Mouse (Mus musculus): ENCODE measurements around the gene Hmgn1.
A peak's percentile ranks its signal among the peaks of the same experiment; 100 is the strongest.
"Not testable (repeated sequence)": the region's sequence is repeated elsewhere in the genome, so short reads cannot be mapped to it uniquely, and the experiment has no call there.

Gene Hmgn1

DNA sequence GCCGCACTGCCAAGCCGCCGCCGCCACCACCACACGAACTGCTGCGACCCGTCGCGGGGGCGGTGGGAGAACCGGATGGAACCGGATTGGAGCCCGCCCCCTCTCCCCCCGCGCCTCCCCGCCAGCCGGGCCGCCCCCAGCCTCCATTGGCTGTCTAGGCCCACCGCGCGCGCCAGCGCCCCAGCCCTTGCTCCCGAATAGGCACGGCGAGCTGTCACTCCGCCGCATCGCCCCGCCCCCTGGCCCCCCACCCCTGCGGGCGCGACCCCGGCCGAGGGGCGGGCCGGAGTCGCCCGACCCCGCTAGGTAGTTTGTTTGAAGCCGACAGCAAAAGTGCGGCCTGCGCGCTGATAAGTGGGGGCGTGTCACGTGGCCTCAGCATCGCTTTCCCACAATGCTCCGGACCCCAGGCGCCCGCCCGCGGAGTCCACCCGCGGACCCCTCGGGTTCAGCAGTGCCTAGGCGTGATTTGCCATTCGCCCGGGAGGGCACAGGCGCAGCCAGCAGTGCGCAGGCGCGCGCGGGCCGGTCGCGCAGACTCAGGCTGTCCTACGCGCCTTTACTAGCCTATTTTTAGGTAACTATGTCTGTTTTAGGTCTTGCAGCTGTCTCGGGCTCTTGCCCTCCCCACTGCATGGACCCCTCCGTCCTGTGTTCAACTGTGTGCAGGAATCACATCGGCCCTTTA lies at the start of gene Hmgn1:
TSS of gene Hmgn1 (minus strand) at position 73 of the 688 bp plus-strand sequence.
- DNase-seq (ENCODE audit: low read depth) = peak; percentile 94

DNA sequence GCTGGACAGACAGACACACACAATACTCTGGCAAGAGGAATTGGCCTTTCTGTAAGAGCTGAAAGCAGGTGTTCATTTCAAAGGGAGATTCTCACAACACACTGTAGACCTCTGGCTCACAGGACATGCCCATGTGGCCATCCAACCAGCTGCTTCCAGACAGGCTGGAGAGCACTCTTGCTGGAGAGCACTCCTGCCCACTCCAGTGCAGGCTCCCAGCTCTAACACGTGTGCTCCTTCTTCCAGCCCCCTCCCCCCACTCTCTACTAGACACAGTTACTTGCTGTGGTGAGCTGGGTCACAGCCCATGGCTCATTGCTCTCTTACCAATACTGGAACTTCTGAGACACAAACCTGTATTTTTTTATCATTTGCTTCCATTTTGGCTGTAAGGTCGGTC lies 47.9 kb upstream of the Hmgn1 start:
- no peak for DNase-seq (ENCODE audit: low read depth)

DNA sequence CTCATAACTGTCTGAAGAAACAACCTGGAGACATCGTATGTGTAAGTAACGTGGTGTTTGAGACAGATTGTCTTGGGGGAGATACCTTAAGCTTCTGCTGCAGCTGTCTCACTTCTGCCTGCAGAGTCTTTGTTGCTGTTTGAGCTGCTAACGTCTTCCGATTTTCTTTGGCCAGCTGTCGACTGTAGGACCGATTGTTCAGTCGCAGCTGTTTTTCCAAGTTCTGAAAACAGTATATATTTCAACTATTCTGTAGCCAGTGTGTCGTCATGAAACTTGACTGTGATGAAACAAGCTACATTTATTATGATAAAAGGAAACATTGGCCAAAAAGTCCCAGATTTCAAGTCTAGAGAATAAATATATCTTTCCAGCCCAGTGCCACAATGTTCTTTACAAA lies 46.1 kb upstream of the Hmgn1 start:
- DNase-seq (ENCODE audit: low read depth) = no peak

DNA sequence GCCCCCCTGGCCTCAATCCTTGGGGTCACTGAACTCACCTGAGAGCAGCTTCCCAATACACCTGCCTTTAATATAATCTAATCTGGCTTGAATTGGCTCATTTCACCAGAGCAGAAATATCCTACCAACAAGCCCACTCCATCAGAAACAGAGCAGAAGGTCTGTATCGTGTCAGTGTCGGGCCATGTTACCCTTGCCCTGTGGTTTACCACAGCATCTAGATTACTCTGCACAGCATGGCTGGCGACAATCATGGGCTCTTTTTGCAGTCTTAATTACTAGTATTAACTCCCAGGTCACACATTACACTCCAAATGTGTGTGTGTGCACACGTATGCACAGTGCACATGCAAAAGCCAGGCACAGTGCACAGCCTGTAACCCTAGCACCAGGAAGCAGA lies 41.3 kb upstream of the Hmgn1 start:
- no peak for DNase-seq (ENCODE audit: low read depth)

DNA sequence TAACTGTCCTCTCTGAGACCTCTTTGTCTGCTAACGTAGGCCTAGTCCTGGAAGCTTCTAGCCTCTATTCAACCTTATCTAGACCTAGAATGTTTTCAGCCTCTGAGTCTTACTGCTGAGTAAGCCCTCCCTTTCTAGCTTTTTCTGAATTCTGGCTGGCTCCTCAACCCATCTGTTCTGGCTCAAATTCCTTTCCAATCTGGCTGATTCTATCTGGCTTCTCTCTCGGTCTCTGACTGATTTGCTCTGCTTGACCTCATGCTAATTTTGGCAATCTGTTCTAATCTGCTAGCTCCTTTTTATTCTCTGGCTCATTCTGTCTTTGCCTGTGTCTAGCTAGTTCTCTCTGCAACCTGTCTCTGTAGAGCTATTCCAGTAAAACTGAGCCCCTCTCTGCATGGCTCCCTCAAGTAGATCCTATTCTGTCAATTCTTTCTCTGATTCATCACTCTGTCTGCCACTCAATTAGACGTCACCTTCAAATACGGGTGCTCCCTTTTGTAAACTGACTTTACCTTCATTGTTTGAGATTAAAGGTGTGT lies 38.3 kb upstream of the Hmgn1 start:
- DNase-seq (ENCODE audit: low read depth) = no peak

DNA sequence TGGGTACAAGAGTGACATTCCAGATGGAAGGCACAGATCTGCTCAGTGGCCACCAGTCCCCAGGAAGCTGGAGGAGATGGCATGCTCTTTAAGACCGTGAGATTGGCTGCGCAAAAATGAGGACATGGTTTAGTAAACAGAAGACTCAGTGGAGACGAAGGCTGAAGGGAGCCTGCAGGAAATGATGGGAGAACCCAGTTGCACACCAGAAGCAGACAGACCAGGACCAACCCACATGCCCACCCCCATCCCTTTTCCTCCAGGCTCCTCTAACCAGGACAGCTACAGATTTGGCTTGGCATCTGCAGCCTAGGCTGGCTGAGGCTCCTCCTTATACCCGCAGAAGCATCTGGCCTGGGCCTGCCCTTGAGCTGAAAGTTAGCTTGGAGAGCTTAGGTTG lies 33.8 kb upstream of the Hmgn1 start:
- DNase-seq (ENCODE audit: low read depth) = no peak

DNA sequence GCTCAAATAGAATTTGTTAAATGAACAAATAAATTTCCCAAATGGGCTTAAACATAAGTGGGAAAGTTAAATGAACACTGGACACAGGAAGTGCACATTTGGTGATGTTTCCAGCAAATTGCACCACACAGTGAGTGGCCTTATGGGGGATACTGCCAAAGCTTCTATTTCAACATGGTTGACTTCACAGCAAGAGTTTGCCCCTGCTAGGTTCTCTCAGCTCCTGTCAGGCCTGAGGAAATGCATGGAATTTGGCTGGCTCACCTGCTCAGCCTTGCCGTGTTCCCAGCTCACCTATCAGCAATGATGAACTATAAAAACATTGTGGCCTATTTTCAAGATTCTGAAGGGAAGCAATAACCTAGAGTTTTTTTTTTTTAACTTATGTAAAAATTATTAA lies 33.4 kb upstream of the Hmgn1 start:
- no peak for DNase-seq (ENCODE audit: low read depth)

DNA sequence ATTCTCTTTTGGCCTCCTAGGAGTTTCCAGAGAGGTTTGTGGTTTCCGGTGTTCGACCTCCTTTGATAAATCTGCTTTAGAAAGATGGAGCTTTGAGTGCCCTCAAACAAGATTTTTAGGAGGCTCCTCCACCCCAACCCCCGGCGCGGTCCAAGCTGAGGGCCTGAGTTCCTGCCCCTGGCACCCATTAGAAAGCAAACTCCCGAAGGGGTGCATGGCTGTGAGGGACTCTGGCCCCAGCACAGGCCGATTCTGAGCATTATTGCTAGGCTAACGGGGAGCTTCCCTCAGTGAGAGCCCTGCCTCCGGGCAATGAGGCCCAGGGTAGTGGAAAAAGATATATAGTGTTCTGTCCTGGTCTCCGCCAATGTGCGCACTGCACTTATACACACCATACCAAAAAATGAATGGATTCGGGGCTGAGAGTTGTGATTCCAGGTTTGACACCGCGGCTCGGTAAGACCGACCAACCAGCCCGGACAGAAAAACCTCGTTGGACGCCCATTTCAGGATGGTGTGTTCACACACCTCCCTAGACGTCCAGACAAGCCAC lies 32.3 kb upstream of the Hmgn1 start:
- no peak for DNase-seq (ENCODE audit: low read depth)

DNA sequence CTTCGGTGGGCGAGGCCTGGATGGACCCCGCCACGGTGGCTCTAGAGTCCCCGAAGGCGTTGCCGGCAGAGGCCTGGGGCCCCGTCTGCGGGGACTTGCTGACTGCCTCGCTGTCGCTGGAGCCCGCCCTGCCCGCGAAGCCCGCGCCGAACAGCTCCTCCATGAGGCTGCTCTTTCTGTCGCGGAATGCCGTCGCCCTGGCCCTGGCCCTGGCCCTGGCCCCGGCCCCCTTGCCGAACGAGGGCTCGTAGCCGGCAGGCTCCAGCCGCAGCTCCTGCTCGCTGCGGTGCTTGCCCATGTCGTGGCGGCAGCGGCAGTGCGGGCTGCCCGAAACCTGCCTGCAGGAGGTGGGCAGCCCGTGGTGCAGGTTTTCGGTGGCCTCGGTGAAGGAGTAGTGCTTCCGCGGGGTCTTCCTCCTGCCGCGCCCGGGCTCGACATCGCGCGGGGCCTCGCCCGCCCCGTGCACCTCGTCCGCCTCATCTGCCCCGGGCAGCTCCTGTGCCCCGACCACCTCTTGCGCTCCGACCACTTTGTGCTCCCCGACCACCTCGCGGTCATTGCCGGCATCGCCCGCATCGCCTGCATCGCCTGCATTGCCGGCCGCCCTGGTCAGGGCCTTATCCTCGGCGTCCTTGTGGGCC lies 31.7 kb upstream of the Hmgn1 start:
- DNase-seq (ENCODE audit: low read depth) = peak; percentile 48

DNA sequence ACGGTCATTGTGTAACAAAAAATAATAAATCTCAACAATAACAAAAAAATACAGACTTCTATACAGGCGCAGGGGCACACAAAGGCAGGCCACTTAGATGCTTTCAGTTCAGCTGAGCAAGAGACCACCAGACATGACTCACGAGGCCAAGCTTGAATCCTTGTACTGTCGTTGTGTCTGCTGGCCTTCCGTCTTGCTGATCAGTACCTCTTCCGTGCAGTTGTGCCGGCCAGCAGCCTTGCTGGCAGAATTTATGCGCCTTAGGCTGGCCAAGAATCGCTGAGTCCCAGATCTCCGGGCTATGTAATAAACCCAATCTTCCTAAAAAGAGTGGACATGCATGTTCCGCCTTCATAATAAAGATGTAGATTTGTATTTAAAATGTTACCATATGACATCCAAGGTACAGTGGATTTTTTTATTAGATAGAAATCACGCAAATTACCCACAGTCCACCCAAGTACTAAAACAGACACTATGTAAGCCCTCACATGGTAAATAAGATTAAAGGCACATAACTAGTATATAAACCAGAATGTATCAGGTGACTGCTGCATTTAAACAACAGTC lies 31.1 kb upstream of the Hmgn1 start:
- no peak for DNase-seq (ENCODE audit: low read depth)

DNA sequence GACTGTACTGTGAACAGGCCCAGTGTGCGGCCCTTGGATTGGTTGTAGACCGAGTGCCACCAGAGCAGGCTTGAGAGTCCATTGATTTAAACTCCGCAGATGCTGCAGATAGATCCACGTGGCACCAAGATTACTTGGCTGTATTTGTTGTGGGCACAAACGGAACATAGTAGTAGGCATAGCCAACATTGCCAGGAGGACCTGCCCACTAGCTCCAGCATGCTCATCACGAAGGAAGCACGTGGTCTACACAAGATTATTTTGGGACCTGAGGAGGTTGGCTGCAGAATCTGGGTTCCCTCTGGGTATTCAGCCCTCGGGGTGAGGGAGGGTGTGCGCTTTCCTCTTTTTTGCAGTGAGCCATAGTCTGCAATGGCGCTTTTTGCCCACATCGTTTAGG lies 29.6 kb upstream of the Hmgn1 start:
- no peak for DNase-seq (ENCODE audit: low read depth)

DNA sequence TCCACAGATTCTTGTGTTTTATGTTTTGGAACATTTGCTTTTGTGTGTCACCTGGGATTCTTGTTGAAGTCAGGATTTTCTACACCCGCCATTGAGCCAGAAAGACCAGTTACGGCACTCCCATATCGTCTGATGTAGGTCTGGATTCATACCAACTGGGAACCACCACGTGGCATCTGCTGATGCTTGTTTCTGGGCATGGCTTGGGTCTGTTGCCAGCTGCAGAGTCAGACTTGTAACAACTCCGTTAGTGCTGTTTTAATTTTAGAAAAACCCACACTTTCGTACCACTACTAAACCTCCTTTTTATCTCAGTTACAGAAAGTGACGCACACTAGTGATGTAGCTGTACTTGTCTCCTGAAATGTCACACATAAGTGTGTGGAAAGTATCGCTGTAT lies 28.5 kb upstream of the Hmgn1 start:
- no peak for DNase-seq (ENCODE audit: low read depth)

DNA sequence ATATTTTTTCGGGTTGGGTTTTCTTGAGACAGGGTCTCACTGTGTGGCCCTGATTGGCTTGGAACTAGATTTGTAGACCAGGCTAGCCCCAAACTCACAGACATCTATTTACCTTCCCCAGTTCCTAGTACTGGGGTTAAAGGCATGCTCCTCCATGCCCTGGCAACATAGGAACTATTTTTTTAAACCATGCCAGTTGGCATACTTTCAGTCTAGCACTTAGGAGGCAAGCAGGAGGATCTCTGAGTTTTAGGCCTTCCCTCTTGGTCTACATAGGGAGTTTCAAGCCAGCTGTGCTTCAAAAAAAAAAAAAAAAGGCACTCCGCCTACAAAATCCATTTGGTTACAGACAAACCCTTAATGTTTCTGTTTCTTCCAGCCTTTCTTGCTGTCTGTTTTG lies 26.9 kb upstream of the Hmgn1 start:
- DNase-seq (ENCODE audit: low read depth) = no peak

DNA sequence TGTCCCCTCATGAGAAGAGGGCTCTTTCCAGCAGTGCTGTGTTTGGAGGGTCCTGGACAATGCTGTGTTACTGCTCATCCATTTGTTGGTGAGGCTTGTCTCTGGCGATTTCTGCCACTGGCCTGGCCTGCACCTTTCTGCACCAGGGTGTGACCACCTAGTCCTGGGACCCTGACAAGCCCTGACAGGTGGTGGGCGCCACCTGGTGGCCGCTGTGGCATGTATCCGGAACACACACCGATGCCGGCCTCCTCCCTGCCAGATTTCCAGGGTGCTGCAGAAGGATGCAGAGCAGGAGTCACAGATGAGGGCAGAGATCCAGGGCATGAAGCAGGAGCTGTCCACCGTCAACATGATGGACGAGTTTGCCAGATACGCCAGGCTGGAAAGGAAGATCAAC lies 24.0 kb upstream of the Hmgn1 start:
- peak; percentile 78 for DNase-seq (ENCODE audit: low read depth)

DNA sequence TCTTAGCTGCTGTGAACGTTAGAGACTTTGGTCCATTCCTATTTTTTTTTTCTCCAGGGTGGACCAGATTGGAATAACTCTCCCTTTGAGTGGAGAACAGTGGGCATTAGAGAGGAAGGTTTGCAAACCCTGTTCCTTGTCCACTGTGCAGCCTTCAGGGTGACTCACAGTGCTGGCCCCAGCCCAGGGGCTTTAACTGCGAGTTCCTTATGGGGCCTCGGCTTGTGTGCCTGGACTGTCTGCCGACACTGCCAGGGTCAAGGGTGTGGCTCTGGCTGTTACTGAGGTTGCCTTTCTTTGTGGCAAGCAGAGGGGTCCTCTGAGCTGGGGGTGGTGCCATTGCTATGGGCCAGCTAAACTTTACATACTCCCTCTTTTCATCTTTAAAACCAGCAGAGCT lies 23.5 kb upstream of the Hmgn1 start:
- DNase-seq (ENCODE audit: low read depth) = no peak

DNA sequence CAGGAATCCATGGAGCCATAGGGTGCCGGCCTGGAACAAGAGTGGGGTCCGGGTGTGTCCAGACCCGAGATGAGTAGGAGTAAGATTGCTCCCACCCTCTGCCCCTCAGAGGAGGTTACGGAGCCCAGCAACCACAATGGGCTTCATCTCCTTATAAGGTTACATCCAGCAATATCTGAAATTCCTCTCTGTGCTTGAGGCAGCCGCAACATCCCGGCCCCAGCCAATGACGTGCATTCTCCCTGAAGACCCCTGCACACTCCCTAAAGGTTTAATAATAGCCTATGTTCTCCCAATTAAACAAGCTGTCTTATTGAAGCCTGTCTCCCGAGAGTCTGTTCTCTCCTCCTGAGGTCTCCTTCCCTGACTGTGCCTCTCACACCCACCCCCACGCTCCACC lies 21.8 kb upstream of the Hmgn1 start:
- no peak for DNase-seq (ENCODE audit: low read depth)

DNA sequence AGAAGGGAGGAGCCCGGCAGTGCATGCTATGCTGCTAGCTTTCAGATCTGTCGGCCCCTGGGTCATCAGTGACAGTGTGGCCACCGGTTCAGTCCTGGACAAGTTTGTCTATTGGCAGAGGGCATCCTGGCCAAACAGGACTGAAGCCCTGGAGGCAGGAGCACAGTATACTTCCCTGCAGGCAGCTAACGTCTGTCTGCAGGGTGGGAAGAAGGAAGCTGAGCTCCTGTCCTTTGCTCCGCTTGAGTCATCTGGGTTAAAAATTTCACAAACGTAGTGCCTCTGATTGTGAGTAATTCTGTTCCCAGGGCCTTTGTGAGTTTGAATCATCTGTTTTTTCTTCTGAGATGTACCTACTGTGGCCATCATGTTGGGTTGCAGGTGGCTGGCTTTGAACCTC lies 21.3 kb upstream of the Hmgn1 start:
- DNase-seq (ENCODE audit: low read depth) = no peak

DNA sequence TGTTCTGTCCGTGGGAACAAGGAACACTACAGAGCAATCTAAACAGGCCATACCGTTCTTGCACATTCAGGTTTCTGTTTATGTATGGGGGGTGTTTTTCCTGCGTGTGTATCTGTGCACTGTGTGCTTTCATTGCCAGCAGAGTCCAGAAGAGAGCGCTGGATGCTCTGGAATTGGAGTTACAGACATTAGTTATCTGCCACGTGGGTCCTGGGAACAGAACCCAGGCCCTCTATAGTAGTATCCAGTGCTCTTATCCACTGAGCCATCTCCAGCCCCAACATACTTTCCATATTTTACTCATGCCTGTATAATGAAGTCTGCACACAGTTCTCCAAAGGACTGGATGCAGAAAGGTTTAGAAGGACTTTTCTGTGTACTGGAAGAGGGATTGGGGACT lies 18.3 kb upstream of the Hmgn1 start:
- no peak for DNase-seq (ENCODE audit: low read depth)

DNA sequence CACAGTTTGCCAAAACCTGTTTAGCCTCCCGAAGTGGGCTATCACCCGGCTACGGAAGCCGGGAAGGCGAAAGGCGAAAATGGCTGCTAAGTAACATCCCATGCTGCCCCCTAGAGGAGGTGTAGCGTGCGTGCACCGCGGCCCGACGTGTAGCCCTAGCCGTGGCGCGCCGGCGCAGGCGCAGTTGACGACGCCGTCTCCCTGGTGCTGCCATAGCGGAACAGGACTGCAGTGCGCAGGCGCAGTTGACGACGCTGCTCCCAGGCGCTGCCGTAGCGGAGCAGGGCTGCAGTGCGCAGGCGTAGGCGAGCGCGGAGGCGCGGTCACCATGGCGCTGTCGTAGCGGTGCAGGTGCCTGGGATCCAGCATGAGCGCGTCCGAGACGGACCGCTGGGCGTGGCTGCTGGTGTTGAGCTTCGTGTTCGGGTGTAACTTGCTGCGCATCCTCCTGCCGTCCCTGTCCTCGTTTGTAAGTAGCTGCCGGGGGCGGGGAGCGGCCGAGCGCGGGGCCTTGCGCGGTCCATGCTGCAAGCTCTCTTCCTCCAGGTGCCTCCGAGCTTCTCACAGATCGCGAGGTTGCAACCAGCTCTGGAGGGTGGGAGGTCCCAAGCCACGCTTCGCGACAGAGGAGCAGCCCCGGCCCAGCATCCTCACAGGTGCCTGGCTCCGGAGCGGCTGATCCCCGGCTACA lies 17.7 kb upstream of the Hmgn1 start, which contains the start of gene Wrb:
TSS of gene Wrb (plus strand) at position 298 of the 691 bp plus-strand sequence.
- DNase-seq (ENCODE audit: low read depth) = peak; percentile 100

DNA sequence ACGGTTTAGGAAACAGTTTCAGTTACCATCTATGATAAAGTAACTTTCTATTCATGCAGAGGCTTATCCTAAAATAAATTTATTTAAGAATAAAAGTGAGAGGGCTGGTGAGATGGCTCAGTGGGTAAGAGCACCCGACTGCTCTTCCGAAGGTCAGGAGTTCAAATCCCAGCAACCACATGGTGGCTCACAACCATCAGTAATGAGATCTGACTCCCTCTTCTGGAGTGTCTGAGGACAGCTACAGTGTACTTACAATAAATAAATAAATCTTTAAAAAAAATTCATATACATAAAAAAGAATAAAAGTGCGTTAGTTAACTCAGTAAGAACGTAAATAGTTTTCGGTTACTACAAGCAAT lies 17.2 kb upstream of the Hmgn1 start:
- not testable (repeated sequence) for DNase-seq (ENCODE audit: low read depth)

DNA sequence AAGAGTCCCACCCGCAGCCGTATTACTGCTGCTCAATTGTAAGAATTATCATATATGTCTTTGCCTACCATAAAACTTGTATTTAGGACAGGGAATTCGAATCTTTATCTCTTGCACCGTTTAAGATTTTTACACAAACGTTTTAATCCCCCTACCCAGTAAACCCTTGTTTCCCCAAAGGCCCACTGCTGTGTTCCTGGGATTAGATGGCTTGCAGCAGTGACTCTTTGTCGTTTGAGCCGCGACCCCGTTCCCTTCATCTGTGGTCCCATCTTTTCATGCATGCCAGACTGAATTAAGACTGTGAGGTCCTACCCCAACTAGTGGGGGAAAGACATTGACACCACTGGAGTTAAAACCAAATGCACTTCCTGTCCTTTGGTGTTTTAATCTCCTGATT lies 937 bp upstream of the Hmgn1 start:
- no peak for DNase-seq (ENCODE audit: low read depth)

DNA sequence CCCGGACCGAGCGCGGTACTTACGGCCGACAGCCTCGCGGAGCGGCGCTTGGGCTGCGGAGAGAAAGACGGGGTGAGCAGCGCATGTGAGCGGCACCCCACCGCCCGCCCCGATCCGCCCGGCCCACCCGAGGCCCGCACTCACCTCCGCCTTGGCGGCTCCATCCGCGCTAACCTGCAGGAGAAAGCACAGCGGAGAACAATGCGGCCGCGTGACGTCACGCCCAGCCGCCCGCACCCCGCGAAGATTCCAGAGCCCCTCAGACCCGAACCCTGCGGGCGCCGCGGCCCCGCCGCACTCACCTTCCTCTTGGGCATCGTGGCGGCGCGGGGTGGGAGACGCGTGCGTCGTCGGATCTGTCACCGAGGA lies 257 bp downstream of the Hmgn1 start:
- no peak for DNase-seq (ENCODE audit: low read depth)
